ENCODE assay signal across 7 mouse cellular contexts in the genomic region with DNA sequence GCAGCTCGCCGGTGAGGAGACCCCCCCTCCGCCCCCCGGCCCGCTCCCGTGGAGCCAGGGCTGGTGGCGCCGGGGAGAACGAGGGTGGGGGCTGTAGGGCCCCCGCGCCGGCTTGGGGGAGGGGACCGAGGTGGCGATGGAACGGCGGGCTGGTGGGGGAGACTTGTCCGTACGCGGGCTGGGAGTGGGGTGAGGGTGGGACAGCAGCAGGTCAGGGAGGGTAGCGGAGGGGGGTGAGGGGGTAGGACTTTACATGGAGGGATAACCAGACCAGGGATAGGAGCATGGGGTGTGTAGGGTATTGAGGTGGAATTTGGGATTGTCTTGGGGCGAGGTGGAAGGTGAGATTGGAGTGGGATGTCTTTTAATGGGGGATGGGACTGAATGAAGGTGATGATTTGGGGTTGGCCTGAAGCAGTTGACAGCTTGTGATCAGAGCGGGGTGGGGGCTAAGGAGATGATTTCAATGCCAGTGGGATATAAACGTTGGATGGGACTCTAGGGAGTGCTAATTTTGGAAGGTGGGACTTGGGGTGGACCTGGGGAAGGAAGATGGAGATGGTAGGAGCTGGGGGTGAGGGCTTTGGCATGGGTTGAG. TPM values are rescaled to one million over a fixed set of nuclear protein-coding genes. Genes with fewer than 3 reads are reported as not detected.
DNase-seq lines count a peak whose midpoint lies in the region; ATAC-seq lines count a peak whose summit lies in the region.

No protein-coding gene starts in this region.

- ATAC-seq in lung, embryonic 15.5 days (ENCODE audit: borderline replicate concordance, extremely low read depth, low FRiP score, low TSS enrichment): peak; percentile 33
- peak; percentile 54; the same call in 1 of the 2 replicates for ATAC-seq in embryonic facial prominence, embryonic 11.5 days (replicated peaks; ENCODE audit: insufficient number of reproducible peaks, low FRiP score, low TSS enrichment, low read depth)
- ATAC-seq in hindbrain, embryonic 11.5 days (ENCODE audit: low FRiP score): peak; percentile 73; the same call in 1 of the 2 replicates
- peak; percentile 11 for ATAC-seq in liver, embryonic 16.5 days (ENCODE audit: low read depth)

- no peaks in the 10 kb centered on the region for H3K9me3 ChIP-seq in lung, embryonic 15.5 days
- no peaks in the 10 kb centered on the region for H3K9me3 ChIP-seq in embryonic facial prominence, embryonic 11.5 days (replicated peaks; ENCODE audit: control insufficient read depth, low read length)
- H3K9me3 ChIP-seq in hindbrain, embryonic 11.5 days (ENCODE audit: control insufficient read depth, low read length): no peaks in the 10 kb centered on the region
- H3K9me3 ChIP-seq in liver, embryonic 16.5 days (replicated peaks; ENCODE audit: control insufficient read depth, low read length): no peaks in the 10 kb centered on the region

- H3K9ac ChIP-seq in lung, embryonic 15.5 days: peak overlapping the region; percentile 92
- peak overlapping the region; percentile 95 for H3K9ac ChIP-seq in embryonic facial prominence, embryonic 11.5 days (replicated peaks; ENCODE audit: low read length)
- H3K9ac ChIP-seq in hindbrain, embryonic 11.5 days (ENCODE audit: low read depth, low read length): peak overlapping the region; percentile 86
- peak overlapping the region; percentile 96 for H3K9ac ChIP-seq in liver, embryonic 16.5 days (ENCODE audit: low read depth, low read length)

- peak overlapping the region; percentile 88 for H3K4me3 ChIP-seq in lung, embryonic 15.5 days
- peak overlapping the region; percentile 93 for H3K4me3 ChIP-seq in embryonic facial prominence, embryonic 11.5 days (ENCODE audit: low read depth, low read length)
- H3K4me3 ChIP-seq in hindbrain, embryonic 11.5 days (ENCODE audit: low read depth, low read length): peak overlapping the region; percentile 65
- H3K4me3 ChIP-seq in liver, embryonic 16.5 days (ENCODE audit: low read depth, low read length): peak overlapping the region; percentile 97

- H3K27me3 ChIP-seq in lung, embryonic 15.5 days: no peaks in the 10 kb centered on the region
- no peaks in the 10 kb centered on the region for H3K27me3 ChIP-seq in embryonic facial prominence, embryonic 11.5 days (ENCODE audit: control insufficient read depth, insufficient read depth, low read length)
- no peaks in the 10 kb centered on the region for H3K27me3 ChIP-seq in hindbrain, embryonic 11.5 days (ENCODE audit: control insufficient read depth, insufficient read depth, low read length)
- no peaks in the 10 kb centered on the region for H3K27me3 ChIP-seq in liver, embryonic 16.5 days (ENCODE audit: control insufficient read depth, insufficient read depth, low read depth, low read length)

- H3K36me3 ChIP-seq in lung, embryonic 15.5 days: no peaks in the 10 kb centered on the region
- no peaks in the 10 kb centered on the region for H3K36me3 ChIP-seq in embryonic facial prominence, embryonic 11.5 days (replicated peaks; ENCODE audit: control insufficient read depth, insufficient read depth, low read depth, low read length)
- no peaks in the 10 kb centered on the region for H3K36me3 ChIP-seq in hindbrain, embryonic 11.5 days (ENCODE audit: control insufficient read depth, insufficient read depth, low read length)
- H3K36me3 ChIP-seq in liver, embryonic 16.5 days (ENCODE audit: control insufficient read depth, insufficient read depth): no peaks in the 10 kb centered on the region

- WGBS in lung, embryonic 15.5 days: under 1% methylated on average over 23 of the region's 23 CpGs
- under 1% methylated on average over 23 of the region's 23 CpGs for WGBS in embryonic facial prominence, embryonic 11.5 days
- 0% methylated on average over 16 of the region's 23 CpGs for WGBS in hindbrain, embryonic 11.5 days
- 1% methylated on average over 23 of the region's 23 CpGs for WGBS in liver, embryonic 16.5 days (ENCODE audit: insufficient replicate concordance)

- peaks cover 14% of the 10 kb centered on the region for H3K4me1 ChIP-seq in lung, embryonic 15.5 days
- H3K4me1 ChIP-seq in embryonic facial prominence, embryonic 11.5 days (ENCODE audit: control insufficient read depth, insufficient read depth, low read length): no peaks in the 10 kb centered on the region
- 0 out of 2 replicates have a peak, but pooled peaks cover 3% of the 10 kb centered on the region for H3K4me1 ChIP-seq in hindbrain, embryonic 11.5 days (replicated peaks; ENCODE audit: control insufficient read depth, insufficient read depth, low read length)
- peaks cover 17% of the 10 kb centered on the region for H3K4me1 ChIP-seq in liver, embryonic 16.5 days (ENCODE audit: control insufficient read depth, low read depth, low read length)

- peak overlapping the region; percentile 67 for H3K4me2 ChIP-seq in lung, embryonic 15.5 days
- H3K4me2 ChIP-seq in embryonic facial prominence, embryonic 11.5 days (ENCODE audit: low read depth, low read length): peak overlapping the region; percentile 75
- H3K4me2 ChIP-seq in hindbrain, embryonic 11.5 days (replicated peaks; ENCODE audit: low read depth, low read length): peak overlapping the region; percentile 63
- H3K4me2 ChIP-seq in liver, embryonic 16.5 days (ENCODE audit: low read depth, low read length): peak overlapping the region; percentile 99

- H3K27ac ChIP-seq in lung, embryonic 15.5 days: peak overlapping the region; percentile 97
- H3K27ac ChIP-seq in embryonic facial prominence, embryonic 11.5 days (replicated peaks; ENCODE audit: low read depth, low read length): peak overlapping the region; percentile 98
- peak overlapping the region; percentile 99 for H3K27ac ChIP-seq in hindbrain, embryonic 11.5 days (ENCODE audit: low read depth, low read length)
- peak overlapping the region; percentile 90 for H3K27ac ChIP-seq in liver, embryonic 16.5 days (ENCODE audit: low read length)

- DNase-seq in lung, adult 18-20 months: no peak
- no peak for DNase-seq in embryonic facial prominence, embryonic 11.5 days (ENCODE audit: low spot score)
- no peak for DNase-seq in hindbrain, embryonic 11.5 days (ENCODE audit: low spot score)
- no peak for DNase-seq in adrenal gland, adult (ENCODE audit: inconsistent age in 2 of 2, low spot score in 1 of 2)
- no peak for DNase-seq in urinary bladder, adult 18-20 months (ENCODE audit: low spot score in 2 of 2)

RNA-seq across cellular contexts. Expression of a gene that starts 0.5 kb away (rescaled TPM):
- polyA plus RNA-seq in lung, embryonic 15.5 days (2015; fragmentation: Nextera tagmentation; extraction: Ambion mirVana): 36.9 and 37.7 TPM in 2 replicates
- 30.7 and 32.6 TPM in 2 replicates for polyA plus RNA-seq in embryonic facial prominence, embryonic 11.5 days (2014; fragmentation: Nextera tagmentation; extraction: Ambion mirVana)
- polyA plus RNA-seq in hindbrain, embryonic 11.5 days (2014; fragmentation: Nextera tagmentation; extraction: Ambion mirVana): 36.8 and 48.4 TPM in 2 replicates
- 5.0 and 6.3 TPM in 2 replicates for polyA plus RNA-seq in liver, embryonic 16.5 days (2015; fragmentation: Nextera tagmentation; extraction: Ambion mirVana)

RNA-seq across cellular contexts. Expression of a gene that starts 44.8 kb away (rescaled TPM):
- polyA plus RNA-seq in lung, embryonic 15.5 days (2015; fragmentation: Nextera tagmentation; extraction: Ambion mirVana): 18.3 and 20.4 TPM in 2 replicates
- polyA plus RNA-seq in embryonic facial prominence, embryonic 11.5 days (2014; fragmentation: Nextera tagmentation; extraction: Ambion mirVana): 4.1 and 5.5 TPM in 2 replicates
- polyA plus RNA-seq in hindbrain, embryonic 11.5 days (2014; fragmentation: Nextera tagmentation; extraction: Ambion mirVana): 8.3 and 10.7 TPM in 2 replicates
- 0.33 and 0.65 TPM in 2 replicates for polyA plus RNA-seq in liver, embryonic 16.5 days (2015; fragmentation: Nextera tagmentation; extraction: Ambion mirVana)

Comparison
In these comparisons a context has a peak if more than half of its experiments do, and no peak if none do; other contexts are left out.
1. ATAC-seq: peak in every context shown above with its lines; median percentile 73 in hindbrain, embryonic 11.5 days; 54 in embryonic facial prominence, embryonic 11.5 days; 33 in lung, embryonic 15.5 days; 11 in liver, embryonic 16.5 days.